In genomic region chr8:107462423-107462822, GRCm38 (mm10) we compare ENCODE assay signal across 11 mouse cellular contexts.
"Had no signal": no experiment of that assay in that cellular context is flagged by ENCODE, and none has a peak within 500 bp of the region (broad histone marks: within the 10 kb centered on the region; RNA-seq: fewer than 3 reads in every experiment).

No protein-coding gene starts in this region.

- DNase-seq: kidney, adult 18-20 months; kidney, postnatal 14 days; midbrain, embryonic 14.5 days; spleen, adult 18-20 months; thymus, postnatal 36 days had no signal

- H3K9me3 ChIP-seq: hindbrain, embryonic 15.5 days; kidney, embryonic 15.5 days; lung, embryonic 15.5 days; neural tube, embryonic 15.5 days had no signal

- H3K4me3 ChIP-seq: hindbrain, embryonic 15.5 days; kidney, embryonic 15.5 days; lung, embryonic 15.5 days; myocyte; neural tube, embryonic 15.5 days had no signal

- H3K27ac ChIP-seq: hindbrain, embryonic 15.5 days; kidney, embryonic 15.5 days; liver, embryonic 14.5 days; lung, embryonic 15.5 days; neural tube, embryonic 15.5 days had no signal

- H3K4me1 ChIP-seq: hindbrain, embryonic 15.5 days; kidney, embryonic 15.5 days; neural tube, embryonic 15.5 days had no signal

- H3K4me2 ChIP-seq: hindbrain, embryonic 15.5 days; kidney, embryonic 15.5 days; lung, embryonic 15.5 days; neural tube, embryonic 15.5 days had no signal

- H3K27me3 ChIP-seq: hindbrain, embryonic 15.5 days; kidney, embryonic 15.5 days; lung, embryonic 15.5 days; neural tube, embryonic 15.5 days had no signal

- H3K9ac ChIP-seq: hindbrain, embryonic 15.5 days; kidney, embryonic 15.5 days; liver, embryonic 14.5 days; lung, embryonic 15.5 days; neural tube, embryonic 15.5 days had no signal
